Mouse (Mus musculus) hindlimb bud, embryonic 11.5 days (tissue): ENCODE data around the gene Trip11.

Experiments
- DNase-seq: peaks from one replicate; pipeline ENCODE4 v3.0.0-alpha.2; 2012; ENCODE audit warnings: low read depth, low spot score; ENCODE audit errors: extremely low spot score

The Trip11 gene

GRCm38 (mm10) chr12:101898966-101899365, 14.1 kb downstream of the Trip11 start:
- no peak for DNase-seq

GRCm38 (mm10) chr12:101897113-101897512, 16.0 kb downstream of the Trip11 start:
- DNase-seq, result no peak

- DNase-seq, result no peak
Observed at GRCm38 (mm10) chr12:101893296-101893695, 19.8 kb downstream of the Trip11 start.

- no peak for DNase-seq
Observed at GRCm38 (mm10) chr12:101892832-101893231, 20.2 kb downstream of the Trip11 start.

DNA sequence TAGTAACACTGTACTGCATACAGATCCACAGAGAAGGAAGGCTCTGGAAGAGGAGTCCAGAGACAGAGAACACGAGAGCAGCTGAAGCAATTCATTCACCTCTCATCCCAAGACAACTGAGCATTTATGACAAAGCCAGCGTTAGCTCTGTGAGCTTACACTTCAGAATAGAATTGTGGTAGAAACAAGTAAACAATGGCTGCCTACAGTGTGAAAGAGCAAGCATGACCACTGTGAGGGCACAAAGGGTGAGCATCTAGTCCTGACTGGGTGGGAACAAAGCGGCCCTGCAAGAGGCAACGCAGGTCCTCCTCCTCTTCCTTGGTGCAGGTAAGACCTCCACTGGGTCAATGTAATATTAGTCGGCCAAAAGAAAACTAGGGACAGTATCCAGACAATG, 22.0 kb downstream of the Trip11 start:
- DNase-seq, result no peak

- DNase-seq, result no peak
Observed at GRCm38 (mm10) chr12:101889351-101889750, 23.7 kb downstream of the Trip11 start.

- no peak for DNase-seq
Observed at GRCm38 (mm10) chr12:101888312-101888711, 24.8 kb downstream of the Trip11 start.

DNA sequence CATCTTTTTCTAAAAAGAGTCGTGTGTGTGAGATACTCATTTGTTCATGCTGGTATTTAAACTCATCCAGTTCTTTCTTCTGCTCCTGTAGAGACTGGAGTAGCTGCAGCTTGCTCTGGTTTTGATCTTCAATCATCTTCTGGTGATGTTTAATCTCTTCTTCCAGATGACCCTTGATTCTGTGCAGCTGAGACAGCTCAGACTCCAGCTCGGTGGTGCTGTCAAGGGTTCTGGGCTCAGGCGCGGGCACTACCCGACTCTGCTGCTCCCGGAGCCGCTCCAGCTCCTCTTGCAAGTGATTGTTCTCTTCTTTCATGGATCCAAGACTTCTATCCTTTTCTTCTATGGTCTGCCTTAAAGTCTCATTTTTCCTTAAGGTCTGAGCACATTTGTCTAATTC, 28.1 kb downstream of the Trip11 start:
- DNase-seq, result no peak

- no peak for DNase-seq
Observed at GRCm38 (mm10) chr12:101876374-101876773, 36.7 kb downstream of the Trip11 start.

- peak; percentile 16 for DNase-seq
Observed at GRCm38 (mm10) chr12:101875107-101875506, 38.0 kb downstream of the Trip11 start.

DNA sequence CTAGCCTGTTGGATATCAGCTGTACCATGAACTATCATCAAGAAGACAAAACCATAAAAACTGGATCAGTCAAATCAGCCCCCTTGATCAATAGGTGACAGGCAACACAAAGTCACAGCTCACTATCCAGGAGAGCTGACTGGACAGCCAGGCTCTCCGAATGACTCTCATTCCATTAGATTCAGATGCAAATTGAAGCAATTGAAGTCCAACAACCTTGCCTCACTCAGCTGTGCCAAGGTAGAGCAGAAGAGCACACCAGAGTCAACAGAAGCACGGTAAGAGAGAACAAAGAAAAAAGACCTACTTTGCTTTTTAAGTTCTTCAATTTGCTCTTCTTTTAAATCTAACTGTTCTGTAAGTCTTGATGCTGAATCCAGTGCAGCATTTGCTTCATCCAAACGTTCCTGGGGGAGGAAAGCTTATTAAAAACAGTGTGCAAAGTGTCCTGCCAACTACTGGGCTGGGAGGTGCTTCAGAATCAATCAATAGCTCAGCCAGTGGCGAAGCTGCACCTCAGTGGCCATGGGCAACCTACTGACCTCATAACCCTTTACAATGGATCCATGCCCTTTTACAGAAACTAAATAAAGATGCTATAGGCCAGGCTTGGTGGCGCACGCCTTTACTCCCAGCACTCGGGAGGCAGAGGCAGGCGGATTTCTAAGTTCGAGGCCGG, 50.6 kb downstream of the Trip11 start:
- DNase-seq, result no peak

DNA sequence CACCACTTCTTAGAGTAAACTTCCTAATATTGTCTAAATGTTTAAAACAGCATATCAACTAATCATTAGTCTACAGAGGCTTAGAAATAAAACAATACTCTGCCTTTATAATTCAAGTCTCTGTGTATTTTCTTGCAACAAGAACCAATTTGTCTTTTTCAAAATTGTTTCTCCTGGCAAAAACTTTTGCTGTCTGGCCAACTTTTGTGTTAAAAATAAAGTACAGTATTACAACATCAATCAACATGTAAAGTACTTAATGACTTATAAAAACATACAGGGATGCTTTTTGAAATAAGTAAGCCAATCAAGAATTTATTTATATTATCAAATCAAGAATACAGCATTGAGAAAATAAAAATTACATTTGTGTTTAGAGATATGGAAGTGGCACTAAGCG, 52.8 kb downstream of the Trip11 start:
- no peak for DNase-seq

- DNase-seq, result no peak
Observed at GRCm38 (mm10) chr12:101858011-101858410, 55.1 kb downstream of the Trip11 start.

DNA sequence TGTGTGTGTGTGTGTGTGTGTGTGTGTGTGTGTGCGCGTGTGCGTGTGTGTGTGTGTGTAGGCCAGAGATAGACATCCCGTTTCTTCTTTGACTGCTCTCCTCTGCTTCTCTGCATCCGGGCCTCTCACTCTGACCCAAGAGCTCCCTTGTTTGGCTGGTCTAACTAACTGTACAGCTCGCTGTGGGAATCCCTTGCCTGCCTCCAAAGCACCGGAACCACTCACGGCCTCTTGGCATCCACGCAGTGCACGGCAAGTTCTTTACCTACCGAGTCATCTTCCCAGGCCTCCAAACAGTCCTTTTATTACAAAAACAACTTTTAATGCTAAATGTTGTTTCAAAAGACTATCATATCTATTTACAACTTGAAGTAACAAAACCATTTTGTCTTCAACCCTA, 58.7 kb downstream of the Trip11 start:
- no peak for DNase-seq

DNA sequence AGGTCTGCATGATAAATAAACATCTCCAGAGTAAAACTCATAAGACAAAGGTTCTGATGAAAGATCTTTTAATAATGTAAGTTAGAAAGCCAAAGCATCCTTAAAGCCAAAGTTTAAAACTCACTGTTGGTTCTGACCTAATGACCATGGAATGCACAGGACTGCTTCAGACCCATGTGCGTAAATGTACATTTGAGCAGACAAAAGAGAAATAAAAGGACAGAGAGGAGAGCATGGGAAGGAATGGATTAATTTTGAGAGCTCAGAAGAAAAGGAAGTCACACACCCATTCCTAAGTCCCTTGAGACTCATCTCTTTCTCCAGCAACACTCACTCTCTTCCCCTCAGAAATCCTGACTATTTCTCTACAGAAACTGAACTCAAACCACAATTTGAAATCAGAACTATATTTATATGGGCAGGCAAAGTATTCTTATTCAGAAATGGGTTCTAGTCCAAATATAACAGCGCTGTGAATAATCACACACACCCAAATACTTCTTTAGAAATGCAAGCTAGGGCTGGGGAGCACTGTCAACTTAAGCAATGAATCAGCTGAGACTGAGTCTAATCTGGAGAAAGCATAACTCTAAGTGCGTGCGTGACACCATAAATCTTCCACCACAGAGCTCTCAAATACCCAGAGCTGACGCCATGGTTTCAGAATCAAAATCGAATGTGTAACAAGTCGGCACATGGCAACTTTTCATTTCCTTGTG, 61.1 kb downstream of the Trip11 start:
- no peak for DNase-seq

- DNase-seq, result no peak
Observed at GRCm38 (mm10) chr12:101851314-101851713, 61.8 kb downstream of the Trip11 start.

DNA sequence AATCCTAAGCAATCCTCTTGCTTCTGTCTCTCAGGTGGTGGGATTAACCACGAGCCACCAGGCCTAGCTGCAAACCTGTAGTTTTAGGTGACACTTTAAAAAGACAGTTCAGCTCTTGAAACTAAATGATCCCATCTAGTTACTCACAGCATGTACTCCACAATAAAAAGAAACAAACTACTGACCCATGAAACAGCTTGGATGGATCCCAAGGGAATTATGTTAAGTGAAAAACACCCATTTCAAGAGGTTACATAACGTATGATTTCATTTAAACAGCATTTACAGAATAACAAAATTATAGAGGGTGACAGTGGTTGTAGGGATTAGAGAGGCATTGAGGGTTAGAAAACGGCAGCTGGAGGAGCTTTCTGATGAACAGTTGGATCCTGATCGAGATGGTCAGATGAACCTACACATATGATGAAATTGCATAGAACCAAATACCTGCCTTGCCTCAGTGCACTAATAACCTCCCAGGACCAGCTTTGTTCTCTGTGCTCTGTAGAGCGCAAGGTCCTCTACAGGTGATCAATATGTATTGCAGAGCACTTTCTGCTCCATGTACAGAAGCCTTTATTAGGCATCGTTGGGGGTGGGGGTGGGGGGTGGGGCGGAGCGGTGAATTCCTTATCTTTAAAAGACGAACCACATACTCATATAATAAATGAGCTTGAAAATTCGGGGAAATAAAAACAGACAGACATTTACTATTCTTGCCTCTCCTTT, 76.4 kb downstream of the Trip11 start:
- DNase-seq, result no peak

DNA sequence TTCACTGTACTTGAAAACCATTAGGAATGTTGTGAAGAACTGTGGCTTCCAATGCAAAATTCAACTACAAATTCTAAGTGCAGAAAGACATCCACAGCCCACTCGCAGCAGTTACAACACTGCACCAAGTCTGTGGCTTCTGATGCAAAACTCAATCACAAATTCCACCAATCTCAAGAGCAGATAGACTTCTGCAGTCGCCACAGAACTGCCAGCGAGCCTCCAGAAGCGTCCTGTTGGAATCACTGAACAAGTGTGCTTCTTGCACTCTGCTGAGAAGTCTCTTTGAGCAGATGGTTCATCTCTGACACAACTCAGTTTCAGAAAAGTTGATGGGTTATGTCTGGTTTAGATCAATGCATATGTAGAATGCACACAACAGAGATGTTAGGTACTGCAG, 78.4 kb downstream of the Trip11 start:
- DNase-seq, result no peak

DNA sequence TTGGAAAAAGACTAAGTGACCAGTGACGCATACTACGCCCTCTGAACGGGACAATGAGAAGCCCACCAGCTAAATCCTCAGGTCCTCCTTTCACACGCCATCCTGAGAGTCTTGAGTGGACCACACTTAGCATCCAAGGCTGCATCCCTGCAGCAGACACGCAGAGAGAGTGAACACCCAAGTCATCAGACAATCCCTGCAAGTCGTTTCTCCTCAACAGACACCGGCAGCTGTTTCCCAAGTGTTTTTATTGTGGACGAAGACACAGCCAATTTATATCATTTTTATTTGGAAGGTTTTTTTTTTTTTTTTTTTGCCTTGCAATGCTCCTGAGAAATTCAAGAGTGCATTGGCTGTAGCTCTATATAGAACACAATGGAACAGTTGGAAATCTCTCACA, 79.3 kb downstream of the Trip11 start:
- DNase-seq, result no peak

DNA sequence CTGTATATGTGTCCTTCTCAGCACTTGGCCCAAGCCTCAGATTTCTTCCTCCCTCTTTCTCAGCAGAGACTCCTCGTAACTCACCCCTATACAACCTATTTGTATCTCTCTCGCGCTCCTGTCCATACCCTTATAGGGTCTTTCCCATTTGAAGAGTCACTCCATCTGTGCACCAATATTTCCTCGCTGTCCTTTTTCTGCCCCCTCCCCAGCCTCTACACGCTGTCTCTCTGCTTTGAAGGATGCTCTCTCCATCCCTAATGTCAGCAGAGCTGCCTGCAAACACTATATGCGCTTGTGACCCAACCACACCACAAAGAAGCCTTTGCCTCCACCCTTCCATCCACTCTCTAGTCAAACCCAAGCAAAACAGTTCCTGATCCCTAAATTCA, 80.0 kb downstream of the Trip11 start:
- no peak for DNase-seq

DNA sequence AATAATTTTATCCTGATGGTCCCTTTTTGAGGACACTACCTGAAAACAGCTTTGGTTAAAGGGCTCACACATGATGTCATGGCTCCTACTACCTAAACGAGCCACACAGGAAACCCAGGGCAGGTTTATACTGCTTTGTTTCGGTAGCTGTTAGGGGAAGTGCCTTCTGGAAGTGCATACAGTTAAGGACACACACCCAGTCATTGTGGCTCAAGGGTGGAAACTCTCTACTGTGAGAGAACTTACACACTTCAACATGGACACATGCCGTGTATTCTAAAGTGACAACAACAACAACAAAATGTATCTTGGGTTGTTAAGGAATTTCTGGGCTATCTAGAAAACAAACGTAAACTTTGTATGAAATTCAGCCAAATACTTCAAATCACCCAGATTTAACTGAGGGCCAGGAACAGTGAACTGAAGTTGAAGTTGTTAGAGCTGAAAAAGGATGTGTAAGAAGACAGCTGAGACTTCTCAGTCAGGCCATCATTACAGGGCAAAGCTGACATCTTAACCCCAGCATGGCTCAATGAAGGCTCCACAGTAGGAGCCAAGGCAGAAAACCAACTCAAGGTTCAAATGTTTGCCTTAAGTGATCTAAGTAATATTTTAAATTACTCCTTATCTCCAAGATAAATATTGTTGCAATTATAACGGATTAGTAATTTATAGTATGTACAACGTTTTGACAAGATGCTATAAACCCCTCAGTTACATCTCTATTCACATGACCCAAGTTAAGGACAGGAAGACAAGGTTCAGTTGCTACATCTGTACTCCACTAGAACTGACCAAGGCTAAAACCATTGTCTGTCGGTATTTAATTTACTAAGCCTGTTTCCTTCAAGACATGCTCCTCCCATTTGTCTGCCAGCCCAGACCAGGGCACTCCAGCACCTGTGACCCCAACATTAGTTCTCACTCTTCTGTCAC, 80.6 kb downstream of the Trip11 start:
- no peak for DNase-seq
